In the genomic region with DNA sequence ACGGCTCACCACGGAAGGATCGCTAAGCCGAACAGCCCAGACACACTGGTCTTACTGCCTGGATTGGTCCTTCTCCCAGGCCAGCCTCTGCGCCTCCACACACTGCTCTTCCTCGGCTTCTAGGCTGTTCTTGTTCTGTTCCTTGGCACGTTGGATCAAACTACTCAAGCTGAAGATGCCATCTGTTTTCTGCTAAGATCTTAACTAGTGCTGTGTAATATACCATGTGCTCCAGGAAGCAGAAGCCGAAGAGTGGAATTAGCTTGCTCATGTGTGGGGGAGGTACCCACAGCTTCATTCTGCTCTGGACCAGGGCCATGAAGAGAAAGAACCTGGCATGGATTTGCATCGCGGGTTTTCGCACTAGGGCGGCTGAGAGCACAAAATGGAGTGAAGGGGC, we compare ENCODE assay signal across 12 mouse cellular contexts. TPM values are rescaled to one million over a fixed set of nuclear protein-coding genes. Genes with fewer than 3 reads are reported as not detected.
DNase-seq lines count a peak whose midpoint lies in the region; ATAC-seq lines count a peak whose summit lies in the region.
"Had no signal": no experiment of that assay in that cellular context is flagged by ENCODE, and none has a peak within 500 bp of the region (broad histone marks: within the 10 kb centered on the region; RNA-seq: fewer than 3 reads in every experiment).

No protein-coding gene starts in this region.

- ATAC-seq in heart, embryonic 11.5 days (replicated peaks; ENCODE audit: insufficient number of reproducible peaks, low FRiP score, low TSS enrichment) = no peak

- no peaks in the 10 kb centered on the region for H3K36me3 ChIP-seq in heart, embryonic 11.5 days (ENCODE audit: control insufficient read depth, insufficient read depth, low read length)
- H3K36me3 ChIP-seq: liver, embryonic 15.5 days; neural tube, embryonic 12.5 days had no signal

- H3K9ac ChIP-seq in heart, embryonic 11.5 days (ENCODE audit: low read depth, low read length) = no peak overlapping the region
- H3K9ac ChIP-seq: liver, embryonic 15.5 days; neural tube, embryonic 12.5 days had no signal

- no peak overlapping the region for H3K4me2 ChIP-seq in heart, embryonic 11.5 days
- H3K4me2 ChIP-seq: liver, embryonic 15.5 days; neural tube, embryonic 12.5 days had no signal

- 86% methylated on average over 12 of the region's 12 CpGs for WGBS in heart, embryonic 11.5 days (ENCODE audit: insufficient replicate concordance)

- H3K27me3 ChIP-seq in heart, embryonic 11.5 days (ENCODE audit: control insufficient read depth, insufficient read depth, low read length) = no peaks in the 10 kb centered on the region
- H3K27me3 ChIP-seq: neural tube, embryonic 12.5 days had no signal

- no peak overlapping the region for H3K4me3 ChIP-seq in heart, embryonic 11.5 days (ENCODE audit: low read depth, low read length)
- H3K4me3 ChIP-seq: liver, embryonic 15.5 days; neural tube, embryonic 12.5 days had no signal

- H3K27ac ChIP-seq in heart, embryonic 11.5 days (ENCODE audit: low read depth, low read length) = no peak overlapping the region
- H3K27ac ChIP-seq: liver, embryonic 15.5 days; neural tube, embryonic 12.5 days had no signal

- peaks cover 4% of the 10 kb centered on the region; the same call in 1 of the 2 replicates for H3K4me1 ChIP-seq in heart, embryonic 11.5 days (ENCODE audit: control insufficient read depth, insufficient read depth, low read length)
- H3K4me1 ChIP-seq: liver, embryonic 15.5 days; neural tube, embryonic 12.5 days had no signal

- peak; percentile 61 for DNase-seq in layer of hippocampus, adult 11-12 months (ENCODE audit: low spot score)
- no peak for DNase-seq in layer of hippocampus, adult 9-10 months (ENCODE audit: low spot score)
- peak; percentile 58 for DNase-seq in cerebellum, adult 9-10 months
- peak; percentile 38 to 50 for DNase-seq in layer of hippocampus, postnatal 36 days
- peak; percentile 69 for DNase-seq in right cerebral cortex, postnatal 25 days
- no peak for DNase-seq in urinary bladder, postnatal 36 days (ENCODE audit: low spot score in 2 of 2)
- no peak for DNase-seq in ovary, postnatal 36 days (ENCODE audit: low spot score)
- DNase-seq: gastrocnemius, postnatal 36 days; kidney, postnatal 14 days had no signal

- 0 out of 2 replicates have a peak, but pooled peaks cover 2% of the 10 kb centered on the region for H3K9me3 ChIP-seq in heart, embryonic 11.5 days (replicated peaks; ENCODE audit: control insufficient read depth, low read length)
- H3K9me3 ChIP-seq: liver, embryonic 15.5 days had no signal

RNA-seq across cellular contexts. Expression of a gene that starts 11.2 kb away (rescaled TPM):
- 100 to 1,000 TPM; 347 to 362 TPM for total RNA-seq in layer of hippocampus, postnatal 36 days (2021)
- polyA plus RNA-seq in heart, embryonic 11.5 days (2014; fragmentation: Nextera tagmentation; extraction: Ambion mirVana) = 113 and 118 TPM in 2 replicates

Comparison
In these comparisons a context has a peak if more than half of its experiments do, and no peak if none do; other contexts are left out.
1. DNase-seq: peak in layer of hippocampus, adult 11-12 months (single experiment), cerebellum, adult 9-10 months (single experiment), layer of hippocampus, postnatal 36 days (2 of 2) and right cerebral cortex, postnatal 25 days (single experiment); none in layer of hippocampus, adult 9-10 months (single experiment), urinary bladder, postnatal 36 days (0 of 2) and ovary, postnatal 36 days (single experiment).